Mouse (Mus musculus) lung, postnatal 10 days (tissue): ENCODE results near the gene Vmn1r113.
"Not testable (repeated sequence)": the region's sequence is repeated elsewhere in the genome, so short reads cannot be mapped to it uniquely, and the experiment has no call there.

Source experiments
- DNase-seq: peaks from one replicate; pipeline ENCODE4 v3.0.0; 2021

Gene Vmn1r113

GRCm38 (mm10) chr7:20786985-20787384 is at the start of gene Vmn1r113:
TSS of gene Vmn1r113 (plus strand) at chr7:20787285.
- not testable (repeated sequence) for DNase-seq

- not testable (repeated sequence) for DNase-seq
Measured at GRCm38 (mm10) chr7:20770885-20771284, 16.2 kb upstream of the Vmn1r113 start, which contains the start of gene Vmn1r112. TSS of gene Vmn1r112 (plus strand) at chr7:20771185.

DNA sequence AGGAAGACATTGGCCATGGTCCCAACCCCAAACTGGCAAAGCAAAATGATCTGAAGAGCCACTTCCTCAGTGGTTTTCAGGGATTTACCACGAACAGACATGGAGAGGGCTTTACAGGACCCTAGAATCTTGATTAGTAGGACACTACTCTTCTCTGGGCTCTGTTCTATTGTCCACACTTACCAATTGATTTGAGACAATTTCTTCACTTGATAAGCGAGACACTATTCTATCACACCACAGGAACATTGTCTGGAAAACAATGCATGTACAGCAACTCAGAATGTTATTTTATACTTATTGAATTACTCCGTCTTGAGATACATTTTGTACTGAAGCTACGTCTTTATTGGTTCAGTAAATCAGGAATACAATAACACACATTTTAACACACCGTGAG is 25.0 kb downstream of the Vmn1r113 start, which contains the start of gene Vmn1r114:
Vmn1r114 (minus strand) TSS at position 101 of the 400 bp plus-strand sequence.
- not testable (repeated sequence) for DNase-seq
